14 mouse cellular contexts compared by ENCODE assay signal in the genomic region with DNA sequence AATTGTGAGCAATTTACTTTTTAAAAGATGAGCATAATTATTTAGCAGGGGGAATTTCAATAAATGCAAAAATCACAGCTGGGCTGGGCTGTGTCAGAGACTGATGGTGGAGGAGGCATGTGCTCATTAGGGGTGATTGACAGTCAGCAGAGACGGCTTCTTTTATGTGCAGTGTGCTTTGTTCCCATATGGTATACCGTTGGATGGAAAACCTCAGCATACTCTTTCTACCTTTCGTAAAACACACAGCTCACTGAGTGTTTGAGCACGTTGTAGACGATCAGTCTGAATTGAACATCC.
DNase-seq lines count a peak whose midpoint lies in the region; ATAC-seq and TF ChIP-seq lines count a peak whose summit lies in the region.
"Had no signal": no experiment of that assay in that cellular context is flagged by ENCODE, and none has a peak within 500 bp of the region (broad histone marks: within the 10 kb centered on the region; RNA-seq: fewer than 3 reads in every experiment).

No protein-coding gene starts in this region.

- no peak overlapping the region for H3K27ac ChIP-seq in embryonic facial prominence, embryonic 12.5 days
- H3K27ac ChIP-seq in hindbrain, embryonic 12.5 days, result 0 out of 2 replicates have a peak overlapping the region, but pooled peaks have one; percentile 30
- H3K27ac ChIP-seq in midbrain, embryonic 12.5 days (replicated peaks), result no peak overlapping the region; the same call in 1 of the 2 replicates
- no peak overlapping the region for H3K27ac ChIP-seq in intestine, embryonic 15.5 days
- no peak overlapping the region for H3K27ac ChIP-seq in gastrocnemius, adult 2 months
- H3K27ac ChIP-seq: liver, embryonic 13.5 days had no signal

- H3K36me3 ChIP-seq in embryonic facial prominence, embryonic 12.5 days, result no peaks in the 10 kb centered on the region
- H3K36me3 ChIP-seq in hindbrain, embryonic 12.5 days, result no peaks in the 10 kb centered on the region
- no peaks in the 10 kb centered on the region for H3K36me3 ChIP-seq in midbrain, embryonic 12.5 days
- H3K36me3 ChIP-seq in intestine, embryonic 15.5 days, result no peaks in the 10 kb centered on the region

- H3K27me3 ChIP-seq in embryonic facial prominence, embryonic 12.5 days, result no peaks in the 10 kb centered on the region
- no peaks in the 10 kb centered on the region for H3K27me3 ChIP-seq in hindbrain, embryonic 12.5 days
- no peaks in the 10 kb centered on the region for H3K27me3 ChIP-seq in midbrain, embryonic 12.5 days
- no peaks in the 10 kb centered on the region for H3K27me3 ChIP-seq in intestine, embryonic 15.5 days (replicated peaks)
- H3K27me3 ChIP-seq: liver, embryonic 13.5 days had no signal

- no peak overlapping the region for H3K4me2 ChIP-seq in embryonic facial prominence, embryonic 12.5 days (replicated peaks)
- H3K4me2 ChIP-seq in hindbrain, embryonic 12.5 days (replicated peaks), result no peak overlapping the region
- no peak overlapping the region for H3K4me2 ChIP-seq in midbrain, embryonic 12.5 days (replicated peaks)
- H3K4me2 ChIP-seq in intestine, embryonic 15.5 days (replicated peaks), result no peak overlapping the region
- H3K4me2 ChIP-seq: liver, embryonic 13.5 days had no signal

- no peak overlapping the region for H3K4me3 ChIP-seq in embryonic facial prominence, embryonic 12.5 days
- H3K4me3 ChIP-seq in hindbrain, embryonic 12.5 days, result no peak overlapping the region
- H3K4me3 ChIP-seq in midbrain, embryonic 12.5 days, result no peak overlapping the region
- H3K4me3 ChIP-seq in intestine, embryonic 15.5 days (replicated peaks), result no peak overlapping the region
- no peak overlapping the region for H3K4me3 ChIP-seq in gastrocnemius, adult 2 months
- H3K4me3 ChIP-seq: liver, embryonic 13.5 days had no signal

- no peaks in the 10 kb centered on the region for H3K9me3 ChIP-seq in embryonic facial prominence, embryonic 12.5 days
- no peaks in the 10 kb centered on the region for H3K9me3 ChIP-seq in hindbrain, embryonic 12.5 days (replicated peaks)
- no peaks in the 10 kb centered on the region for H3K9me3 ChIP-seq in midbrain, embryonic 12.5 days
- no peaks in the 10 kb centered on the region for H3K9me3 ChIP-seq in intestine, embryonic 15.5 days
- H3K9me3 ChIP-seq: liver, embryonic 13.5 days had no signal

- no peak overlapping the region for H3K9ac ChIP-seq in embryonic facial prominence, embryonic 12.5 days
- no peak overlapping the region for H3K9ac ChIP-seq in hindbrain, embryonic 12.5 days
- H3K9ac ChIP-seq in midbrain, embryonic 12.5 days (replicated peaks), result no peak overlapping the region
- no peak overlapping the region for H3K9ac ChIP-seq in intestine, embryonic 15.5 days
- H3K9ac ChIP-seq: liver, embryonic 13.5 days had no signal

- ATAC-seq in embryonic facial prominence, embryonic 12.5 days (ENCODE audit: insufficient number of reproducible peaks, insufficient read depth, low FRiP score, low TSS enrichment), result 0 out of 2 replicates have a peak, but pooled peaks have one; percentile 47
- ATAC-seq in hindbrain, embryonic 12.5 days (ENCODE audit: low FRiP score), result peak; percentile 90
- peak; percentile 88 for ATAC-seq in midbrain, embryonic 12.5 days (ENCODE audit: low FRiP score, low read depth)
- ATAC-seq in intestine, embryonic 15.5 days, result no peak

- WGBS in embryonic facial prominence, embryonic 12.5 days, result 56% methylated on average over 5 of the region's 5 CpGs
- 31% methylated on average over 5 of the region's 5 CpGs for WGBS in hindbrain, embryonic 12.5 days
- WGBS in midbrain, embryonic 12.5 days, result 34% methylated on average over 5 of the region's 5 CpGs
- WGBS in intestine, embryonic 15.5 days, result 85% methylated on average over 5 of the region's 5 CpGs

- DNase-seq in brain, adult 2 months (ENCODE audit: low read depth, low spot score), result peak; percentile 50
- DNase-seq in spleen, postnatal 4 days (ENCODE audit: low spot score in 2 of 2), result no peak
- DNase-seq in frontal cortex, postnatal 36 days (ENCODE audit: low spot score in 2 of 2), result no peak
- DNase-seq in gastrocnemius, adult 2 months, result no peak
- DNase-seq: adrenal gland, postnatal 25 days; cerebellum, adult 11 months; kidney, postnatal 14 days; liver, embryonic 13.5 days; lung, postnatal 36 days; right cerebral cortex, postnatal 4 days had no signal

- intact Hi-C loops in gastrocnemius, adult 2 months (cut with DNase I), result loop anchor here (5.0 kb wide), 2 partner anchors 1529 to 1864 kb away; no protein-coding TSS in a partner anchor

- H3K4me1 ChIP-seq in embryonic facial prominence, embryonic 12.5 days, result no peaks in the 10 kb centered on the region
- H3K4me1 ChIP-seq in hindbrain, embryonic 12.5 days, result peaks cover 5% of the 10 kb centered on the region; the same call in 1 of the 2 replicates
- peaks cover 8% of the 10 kb centered on the region for H3K4me1 ChIP-seq in midbrain, embryonic 12.5 days
- no peaks in the 10 kb centered on the region for H3K4me1 ChIP-seq in intestine, embryonic 15.5 days (replicated peaks)
- H3K4me1 ChIP-seq: liver, embryonic 13.5 days had no signal

- no peak for TF ChIP-seq CTCF in gastrocnemius, adult 2 months (IDR thresholded peaks at IDR 0.05)
